Mouse (Mus musculus) heart, embryonic 12.5 days (tissue): Measurements from ENCODE around the gene Sim2. TPM values are rescaled to one million over a fixed set of nuclear protein-coding genes. Genes with fewer than 3 reads are reported as not detected.

Experiments
- ATAC-seq: fragments of 200-750 bp; cut with Nextera tagmentation; 2 replicates; pipeline ENCODE4 v1.8.0; 2017; ENCODE audit warnings: moderate TSS enrichment, moderate library complexity; ENCODE audit not compliant: insufficient number of reproducible peaks, low FRiP score
- H3K27ac ChIP-seq: fragments of 300-500 bp; sonication (generic); 2 replicates; pipeline ENCODE4 v1.5.1; 2016; ENCODE audit warnings: mild to moderate bottlenecking, moderate library complexity; ENCODE audit not compliant: poor library complexity, severe bottlenecking
- H3K27me3 ChIP-seq: fragments of 300-500 bp; sonication (generic); replicated peaks from 2 replicates; pipeline ENCODE4 v1.6.1; 2016; ENCODE audit warnings: mild to moderate bottlenecking, moderate library complexity
- H3K36me3 ChIP-seq: fragments of 300-500 bp; sonication (generic); 2 replicates; pipeline ENCODE4 v1.6.1; 2016; ENCODE audit warnings: mild to moderate bottlenecking, moderate library complexity
- H3K4me1 ChIP-seq: fragments of 300-500 bp; sonication (generic); replicated peaks from 2 replicates; pipeline ENCODE4 v1.6.1; 2016; ENCODE audit warnings: mild to moderate bottlenecking
- H3K4me2 ChIP-seq: fragments of 300-500 bp; sonication (generic); 2 replicates; pipeline ENCODE4 v1.6.1; 2016; ENCODE audit warnings: mild to moderate bottlenecking, moderate library complexity
- H3K4me3 ChIP-seq: fragments of 300-500 bp; sonication (generic); 2 replicates; pipeline ENCODE4 v1.5.1; 2016; ENCODE audit warnings: mild to moderate bottlenecking
- H3K9ac ChIP-seq: fragments of 300-500 bp; sonication (generic); 2 replicates; pipeline ENCODE4 v1.6.1; 2016; ENCODE audit warnings: mild to moderate bottlenecking, moderate library complexity
- H3K9me3 ChIP-seq: fragments of 300-500 bp; sonication (generic); replicated peaks from 2 replicates; pipeline ENCODE4 v1.6.1; 2016; ENCODE audit warnings: mild to moderate bottlenecking, moderate library complexity
- WGBS: fragments of 180-500 bp; shearing (Covaris S2); methylation state at CpG from one replicate; pipeline ENCODE4 v1.1.7; 2016; 5-methylcytosine and 5-hydroxymethylcytosine counted together
- microRNA-seq: library from miRNA; unstranded; fragments of <30 nt; microRNA quantifications from one replicate; pipeline ENCODE4, GENCODE M21; 2017
- polyA plus RNA-seq: library from polyadenylated mRNA; unstranded; fragments of >200 nt; fragmentation: Nextera tagmentation; extraction: Ambion mirVana; gene quantifications from 2 replicates; pipeline ENCODE4 v1.2.1, GENCODE M21; 2016

Gene Sim2
- polyA plus RNA-seq, 1 experiment from 2014 or later: not detected

DNA sequence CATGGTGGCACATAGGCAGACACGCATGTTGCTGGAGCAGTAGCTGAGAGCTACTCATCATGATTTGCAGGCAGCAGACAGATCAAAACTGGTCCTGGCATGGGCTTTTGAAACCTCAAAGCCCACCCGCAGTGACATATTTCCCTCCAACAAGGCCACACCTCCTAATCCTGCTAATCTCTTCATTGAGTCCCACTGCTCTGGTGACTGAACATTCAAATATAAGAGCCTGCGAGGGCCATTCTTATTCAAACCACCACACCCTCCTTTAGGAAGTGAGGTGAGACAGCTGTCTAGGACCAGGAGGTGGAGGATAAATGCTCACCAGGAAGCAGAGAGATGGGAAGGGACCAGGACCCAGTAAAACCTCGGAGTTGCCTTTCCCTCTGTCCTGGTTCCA, 85.5 kb downstream of the Sim2 start:
- H3K27ac ChIP-seq: no peak overlapping the region
- WGBS: 46% methylated on average over 4 of the region's 4 CpGs
- no peak overlapping the region for H3K9ac ChIP-seq
- no peaks in the 10 kb centered on the region for H3K27me3 ChIP-seq
- no peaks in the 10 kb centered on the region for H3K36me3 ChIP-seq
- ATAC-seq: no peak
- H3K9me3 ChIP-seq: no peaks in the 10 kb centered on the region
- no peak overlapping the region for H3K4me2 ChIP-seq
- no peak overlapping the region for H3K4me3 ChIP-seq
- H3K4me1 ChIP-seq: peaks cover 4% of the 10 kb centered on the region; the same call in 1 of the 2 replicates

DNA sequence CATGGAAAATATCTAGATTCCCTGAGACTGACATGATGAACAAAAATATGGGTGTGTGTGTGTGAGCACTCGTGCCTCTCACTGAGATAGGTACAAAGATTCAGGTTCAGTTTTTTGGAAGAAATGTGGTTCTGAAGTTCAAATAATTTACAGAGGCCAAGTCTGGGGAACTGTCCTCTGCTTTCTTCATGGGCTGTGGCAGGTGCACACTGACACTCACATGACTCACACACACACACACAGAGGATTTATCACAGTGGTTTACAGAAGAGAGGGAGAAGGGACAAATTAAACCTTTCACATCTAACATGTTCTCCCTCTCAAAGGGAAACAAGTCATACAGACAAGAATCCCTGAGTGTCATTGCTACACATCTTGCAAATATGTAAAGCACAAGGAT, 88.6 kb downstream of the Sim2 start:
- Histone ChIP-seq H3K27me3 (peaks cover 18% of the 10 kb centered on the region), H3K27ac (no peak overlapping the region), H3K4me3 (no peak overlapping the region), H3K9me3 (no peaks in the 10 kb centered on the region), H3K4me2 (no peak overlapping the region), H3K36me3 (no peaks in the 10 kb centered on the region), H3K9ac (no peak overlapping the region), H3K4me1 (0 out of 2 replicates have a peak, but pooled peaks cover 2% of the 10 kb centered on the region)
- WGBS: 86% methylated on average over 1 of the region's 1 CpGs
- ATAC-seq: no peak

GRCm38 (mm10) chr16:94175366-94175986, 90.7 kb downstream of the Sim2 start:
- WGBS: 84% methylated on average over 7 of the region's 7 CpGs
- Histone ChIP-seq H3K27ac (no peak overlapping the region), H3K9me3 (no peaks in the 10 kb centered on the region), H3K4me1 (peaks cover 14% of the 10 kb centered on the region), H3K4me2 (no peak overlapping the region), H3K27me3 (peaks cover 25% of the 10 kb centered on the region), H3K9ac (no peak overlapping the region), H3K36me3 (no peaks in the 10 kb centered on the region), H3K4me3 (no peak overlapping the region)
- no peak for ATAC-seq

Small RNAs within 50 kb of the gene (microRNA-seq; reads per million reads assigned to microRNA genes)
- not detected for gene Gm23062

Other genes starting within 250 kb of the Sim2 start
- 49.0 and 56.3 TPM in 2 replicates for gene Chaf1b, start 201.0 kb upstream of the Sim2 start, polyA plus RNA-seq
- gene Cldn14, start 76.1 kb upstream of the Sim2 start, polyA plus RNA-seq: not detected in 2 replicates
- 10.3 and 11.0 TPM in 2 replicates for gene Hlcs, start 228.6 kb downstream of the Sim2 start, polyA plus RNA-seq
- gene Ripply3, start 243.5 kb downstream of the Sim2 start, polyA plus RNA-seq: 4.2 and 4.3 TPM in 2 replicates